Mouse (Mus musculus): ENCODE measurements around the gene Asna1. TPM values are rescaled to one million over a fixed set of nuclear protein-coding genes. Genes with fewer than 3 reads are reported as not detected.
A peak's percentile ranks its signal among the peaks of the same experiment; 100 is the strongest.

The Asna1 gene
- total RNA-seq, 1 experiment from 2014 or later, result 49.6 TPM

GRCm38 (mm10) chr8:85036718-85037365 is 11.8 kb upstream of the Asna1 start, which contains the start of gene Tnpo2:
TSS of gene Tnpo2 (plus strand) at chr8:85036915.
- peak; percentile 81 to 88 for ATAC-seq (replicated peaks in 1 of 2; ENCODE audit: insufficient read depth in 1 of 2, low FRiP score in 2 of 2, low TSS enrichment in 1 of 2, low read depth in 1 of 2, poor library complexity in 2 of 2, severe bottlenecking in 2 of 2)

DNA sequence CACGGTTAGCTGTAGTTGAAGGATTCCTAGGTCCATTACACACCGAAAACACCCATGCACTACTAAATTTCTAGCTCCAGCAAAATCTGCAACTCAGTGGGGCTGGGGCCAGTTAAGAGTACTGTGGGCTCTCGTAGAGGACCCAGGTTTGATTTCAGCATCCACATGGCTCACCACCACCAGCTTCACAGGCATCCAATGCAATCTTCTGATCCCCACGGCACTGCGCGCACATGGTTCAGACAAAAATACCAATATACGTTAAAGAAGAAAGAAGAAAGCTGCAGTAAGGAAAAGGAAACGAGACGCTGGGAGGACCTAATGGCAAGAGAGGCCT is 11.3 kb upstream of the Asna1 start:
- ATAC-seq (replicated peaks in 1 of 2; ENCODE audit: insufficient read depth in 1 of 2, low FRiP score in 2 of 2, low TSS enrichment in 1 of 2, low read depth in 1 of 2, poor library complexity in 2 of 2, severe bottlenecking in 2 of 2), result no peak; a peak in 1 of 4 replicates

- no peak for ATAC-seq (replicated peaks in 1 of 2; ENCODE audit: insufficient read depth in 1 of 2, low FRiP score in 2 of 2, low TSS enrichment in 1 of 2, low read depth in 1 of 2, poor library complexity in 2 of 2, severe bottlenecking in 2 of 2)
Measured at GRCm38 (mm10) chr8:85035728-85036310, 10.7 kb upstream of the Asna1 start.

- no peak for ATAC-seq (replicated peaks in 1 of 2; ENCODE audit: insufficient read depth in 1 of 2, low FRiP score in 2 of 2, low TSS enrichment in 1 of 2, low read depth in 1 of 2, poor library complexity in 2 of 2, severe bottlenecking in 2 of 2)
Measured at GRCm38 (mm10) chr8:85035165-85035727, 10.2 kb upstream of the Asna1 start.

- peak in 1 of 2 experiments; percentile 38; a peak in 1 of 4 replicates for ATAC-seq (replicated peaks in 1 of 2; ENCODE audit: insufficient read depth in 1 of 2, low FRiP score in 2 of 2, low TSS enrichment in 1 of 2, low read depth in 1 of 2, poor library complexity in 2 of 2, severe bottlenecking in 2 of 2)
Measured at GRCm38 (mm10) chr8:85034764-85035163, 9.7 kb upstream of the Asna1 start.

DNA sequence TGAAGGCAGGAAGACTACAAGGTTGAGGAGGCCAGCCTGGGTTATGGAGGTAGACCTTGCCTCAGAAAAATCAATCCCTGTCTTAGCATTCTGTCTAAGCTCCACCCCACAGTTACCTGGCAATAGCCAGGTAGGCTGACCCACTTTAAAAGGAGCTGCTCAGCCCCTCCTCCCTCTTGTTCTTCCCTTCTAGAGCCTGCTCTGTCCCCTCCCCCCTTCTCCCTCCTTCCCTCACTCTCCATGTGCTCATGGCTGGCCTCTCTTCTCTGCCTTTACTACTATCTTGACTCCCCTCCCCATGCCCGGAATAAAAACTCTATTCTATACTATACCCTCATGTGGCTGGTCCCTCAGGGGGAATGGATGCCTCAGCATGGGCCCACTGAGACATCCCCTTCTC is 8.8 kb upstream of the Asna1 start:
- no peak for ATAC-seq (replicated peaks in 1 of 2; ENCODE audit: insufficient read depth in 1 of 2, low FRiP score in 2 of 2, low TSS enrichment in 1 of 2, low read depth in 1 of 2, poor library complexity in 2 of 2, severe bottlenecking in 2 of 2)

DNA sequence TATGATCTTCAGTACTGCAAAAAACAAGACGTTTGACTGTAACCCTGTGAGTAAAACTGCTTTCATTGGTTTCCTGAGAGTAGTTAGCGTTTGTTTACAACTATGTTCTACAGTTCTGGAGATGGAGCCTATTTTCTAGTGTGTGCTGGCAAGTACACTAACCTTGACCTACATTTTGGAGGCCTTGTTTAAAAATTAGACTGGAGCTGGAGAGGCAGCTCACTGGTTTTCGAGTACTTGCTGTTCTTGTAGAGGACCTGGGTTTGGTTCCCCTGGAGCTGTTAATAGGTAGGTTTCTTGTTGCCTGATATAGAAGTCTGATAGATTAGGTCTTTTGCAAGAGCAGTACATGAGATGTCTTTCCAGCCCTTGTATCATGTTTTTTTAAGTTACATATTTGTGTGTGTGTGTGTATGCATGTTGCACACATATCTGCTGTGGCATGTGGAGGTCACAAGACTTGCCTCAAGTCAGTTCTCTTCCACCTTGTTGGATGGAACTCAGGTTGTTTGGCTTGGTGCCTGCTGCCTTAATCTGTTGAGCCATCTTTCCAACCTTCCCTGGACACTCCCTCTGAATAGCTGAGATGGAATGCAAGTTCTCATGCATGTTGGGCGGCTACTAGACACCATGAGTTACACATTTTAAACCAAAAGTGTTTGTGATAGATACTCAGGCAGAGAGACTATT is 7.7 kb upstream of the Asna1 start:
- ATAC-seq (replicated peaks in 1 of 2; ENCODE audit: insufficient read depth in 1 of 2, low FRiP score in 2 of 2, low TSS enrichment in 1 of 2, low read depth in 1 of 2, poor library complexity in 2 of 2, severe bottlenecking in 2 of 2), result no peak

DNA sequence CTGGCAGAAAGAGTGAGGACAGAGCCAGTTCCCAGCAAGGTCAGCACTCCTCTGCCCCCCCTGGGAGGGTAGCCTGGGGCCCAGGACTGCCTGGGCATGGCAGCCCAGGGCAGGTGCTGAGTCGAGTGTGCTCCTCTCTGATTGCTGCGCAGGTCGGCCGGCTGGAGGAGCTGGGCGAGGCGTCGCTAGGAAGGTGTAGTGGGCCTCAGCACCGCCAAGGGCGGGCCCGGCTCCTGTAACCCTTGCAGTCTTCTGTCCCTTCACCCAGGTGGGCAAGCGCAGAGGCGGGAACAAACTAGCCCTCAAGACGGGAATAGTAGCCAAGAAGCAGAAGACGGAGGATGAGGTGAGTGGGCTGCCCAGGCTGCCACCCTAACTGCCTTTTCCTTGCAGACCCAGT is 4.2 kb upstream of the Asna1 start:
- ATAC-seq (replicated peaks in 1 of 2; ENCODE audit: insufficient read depth in 1 of 2, low FRiP score in 2 of 2, low TSS enrichment in 1 of 2, low read depth in 1 of 2, poor library complexity in 2 of 2, severe bottlenecking in 2 of 2), result no peak

DNA sequence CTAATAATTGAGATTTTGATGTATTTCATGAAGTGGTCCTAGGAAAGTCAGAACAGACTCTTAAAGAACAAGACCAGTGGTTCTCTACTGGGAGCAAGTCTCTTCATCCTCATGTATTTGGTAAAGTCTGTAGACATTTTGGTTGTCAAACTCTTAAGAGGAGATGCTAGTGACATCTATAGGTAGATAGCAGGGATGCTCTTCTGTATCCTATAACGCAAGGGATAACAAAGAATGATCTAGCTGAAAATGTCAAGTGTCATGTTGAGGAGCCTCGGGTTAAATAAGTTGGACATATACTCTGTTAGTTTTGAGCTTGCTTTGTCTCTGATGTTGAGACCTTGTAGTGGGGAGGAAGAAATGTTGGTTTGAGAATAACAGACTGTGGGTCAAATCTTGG is 2.8 kb upstream of the Asna1 start:
- no peak for ATAC-seq (replicated peaks in 1 of 2; ENCODE audit: insufficient read depth in 1 of 2, low FRiP score in 2 of 2, low TSS enrichment in 1 of 2, low read depth in 1 of 2, poor library complexity in 2 of 2, severe bottlenecking in 2 of 2)

GRCm38 (mm10) chr8:85027516-85027855 is 2.4 kb upstream of the Asna1 start:
- ATAC-seq (replicated peaks in 1 of 2; ENCODE audit: insufficient read depth in 1 of 2, low FRiP score in 2 of 2, low TSS enrichment in 1 of 2, low read depth in 1 of 2, poor library complexity in 2 of 2, severe bottlenecking in 2 of 2), result no peak

DNA sequence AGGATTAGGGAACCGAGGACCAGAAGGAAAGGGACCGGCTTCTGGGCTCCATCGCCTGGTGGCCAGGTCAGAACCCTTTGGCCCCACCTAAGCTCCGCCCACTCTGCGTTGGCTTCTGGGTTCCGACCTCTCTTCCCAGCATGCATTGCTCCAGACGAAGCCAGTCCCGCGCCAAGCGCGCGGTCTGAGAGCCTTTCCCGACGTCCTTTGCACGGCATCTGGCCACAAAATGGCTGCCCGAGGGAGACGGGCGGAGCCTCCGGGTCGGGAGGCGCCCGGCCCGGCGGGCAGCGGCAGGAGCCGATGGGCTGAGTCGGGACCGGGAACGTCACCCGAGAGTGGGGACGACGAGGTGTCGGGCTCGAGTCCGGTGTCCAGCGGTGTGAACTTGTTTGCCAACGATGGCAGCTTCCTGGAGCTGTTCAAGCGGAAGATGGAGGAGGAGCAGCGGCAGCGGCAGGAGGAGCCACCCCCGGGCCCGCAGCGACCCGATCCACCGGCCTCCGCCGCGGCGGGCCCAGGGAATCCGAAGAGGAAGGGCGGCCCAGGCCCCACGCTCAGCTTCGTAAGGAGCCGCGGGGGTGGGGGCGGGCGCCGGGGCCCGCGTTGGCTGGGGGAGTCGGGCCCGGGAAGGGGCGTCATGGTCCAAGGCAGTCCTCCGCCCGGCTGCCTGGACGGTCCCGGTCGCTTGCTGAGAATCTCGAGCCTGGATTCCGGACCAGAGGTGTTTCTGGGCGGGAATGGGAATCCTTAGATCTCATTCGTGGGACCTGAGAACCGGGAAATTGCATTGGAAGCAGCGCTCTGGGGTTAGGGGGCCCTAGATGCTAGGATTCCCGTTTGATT is 1.8 kb upstream of the Asna1 start, which contains the start of gene Trir:
Gene Trir (plus strand): TSS at position 154 of the 846 bp plus-strand sequence.
- peak; percentile 83 to 85 for ATAC-seq (replicated peaks in 1 of 2; ENCODE audit: insufficient read depth in 1 of 2, low FRiP score in 2 of 2, low TSS enrichment in 1 of 2, low read depth in 1 of 2, poor library complexity in 2 of 2, severe bottlenecking in 2 of 2)

- ATAC-seq (replicated peaks in 1 of 2; ENCODE audit: insufficient read depth in 1 of 2, low FRiP score in 2 of 2, low TSS enrichment in 1 of 2, low read depth in 1 of 2, poor library complexity in 2 of 2, severe bottlenecking in 2 of 2), result no peak
Measured at GRCm38 (mm10) chr8:85023846-85024245, 1.2 kb downstream of the Asna1 start.

DNA sequence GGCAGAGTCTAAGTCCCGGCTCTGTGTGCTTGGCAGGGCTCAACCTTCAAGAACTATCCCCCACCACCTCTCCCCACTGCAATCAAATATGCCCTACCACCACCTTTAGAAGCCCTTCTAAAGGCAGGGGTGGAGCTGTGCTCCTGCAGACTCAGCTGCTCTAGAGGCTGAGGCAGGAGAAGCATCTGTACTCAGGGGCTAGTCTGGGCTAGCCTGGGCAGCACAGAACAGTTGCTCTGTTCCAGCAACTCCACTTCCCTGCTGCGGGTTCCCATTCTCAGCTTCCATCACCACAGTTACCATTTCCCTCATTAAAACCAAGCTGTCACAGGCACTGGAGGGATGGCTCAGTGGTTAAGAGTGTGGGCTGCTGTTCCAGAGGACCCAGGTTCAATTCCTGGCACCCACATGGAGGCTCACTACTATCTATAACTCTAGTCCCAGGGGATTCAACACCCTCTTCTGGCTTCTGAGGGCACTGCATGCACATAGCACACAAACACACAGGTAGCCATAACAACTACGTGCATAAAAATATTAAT is 3.5 kb downstream of the Asna1 start:
- no peak for ATAC-seq (replicated peaks in 1 of 2; ENCODE audit: insufficient read depth in 1 of 2, low FRiP score in 2 of 2, low TSS enrichment in 1 of 2, low read depth in 1 of 2, poor library complexity in 2 of 2, severe bottlenecking in 2 of 2)

DNA sequence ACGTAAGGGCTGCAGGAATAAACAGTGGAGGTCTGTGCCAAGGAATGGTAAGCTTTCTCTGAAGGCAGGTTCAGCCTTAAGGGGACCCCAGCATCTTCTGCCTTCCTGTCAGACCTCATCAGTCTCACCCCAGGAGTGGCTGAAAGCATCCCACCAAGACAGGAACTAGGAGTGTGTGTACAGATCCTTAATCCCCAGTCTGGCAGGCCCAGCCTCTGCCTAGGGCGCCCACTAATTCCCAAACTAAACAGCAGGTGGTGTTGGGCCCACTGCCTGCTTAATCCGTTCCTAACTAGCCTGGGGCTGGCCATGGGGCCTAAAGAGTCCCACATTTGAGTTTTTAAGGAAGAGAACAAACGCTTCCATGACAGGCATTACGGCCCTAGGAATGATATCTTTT is 7.9 kb downstream of the Asna1 start:
- ATAC-seq (replicated peaks in 1 of 2; ENCODE audit: insufficient read depth in 1 of 2, low FRiP score in 2 of 2, low TSS enrichment in 1 of 2, low read depth in 1 of 2, poor library complexity in 2 of 2, severe bottlenecking in 2 of 2), result no peak

- ATAC-seq (replicated peaks in 1 of 2; ENCODE audit: insufficient read depth in 1 of 2, low FRiP score in 2 of 2, low TSS enrichment in 1 of 2, low read depth in 1 of 2, poor library complexity in 2 of 2, severe bottlenecking in 2 of 2), result no peak
Measured at GRCm38 (mm10) chr8:85016724-85017123, 8.4 kb downstream of the Asna1 start.

DNA sequence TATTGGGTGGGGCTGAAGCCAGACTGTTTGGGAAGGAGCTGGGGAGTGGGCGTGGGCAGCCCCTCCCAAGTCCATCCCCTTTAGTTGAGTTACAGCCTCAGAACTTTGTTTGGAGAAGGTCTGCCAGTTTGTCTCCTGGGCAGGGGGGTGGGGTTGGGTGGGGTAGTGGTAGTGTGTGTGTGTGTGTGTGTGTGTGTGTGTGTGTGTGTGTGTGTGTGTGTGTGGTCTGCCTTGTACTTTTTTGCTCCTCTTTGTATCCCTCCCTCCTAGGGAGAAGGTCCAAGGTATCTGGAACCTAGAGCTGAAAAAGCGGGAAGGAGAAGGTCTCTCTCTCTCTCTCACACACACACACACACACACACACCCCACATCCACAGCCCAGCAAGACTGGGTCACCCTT is 10.7 kb downstream of the Asna1 start, which contains the start of gene Best2:
Gene Best2 (minus strand): TSS at position 101 of the 400 bp plus-strand sequence.
- no peak for ATAC-seq (replicated peaks in 1 of 2; ENCODE audit: insufficient read depth in 1 of 2, low FRiP score in 2 of 2, low TSS enrichment in 1 of 2, low read depth in 1 of 2, poor library complexity in 2 of 2, severe bottlenecking in 2 of 2)

DNA sequence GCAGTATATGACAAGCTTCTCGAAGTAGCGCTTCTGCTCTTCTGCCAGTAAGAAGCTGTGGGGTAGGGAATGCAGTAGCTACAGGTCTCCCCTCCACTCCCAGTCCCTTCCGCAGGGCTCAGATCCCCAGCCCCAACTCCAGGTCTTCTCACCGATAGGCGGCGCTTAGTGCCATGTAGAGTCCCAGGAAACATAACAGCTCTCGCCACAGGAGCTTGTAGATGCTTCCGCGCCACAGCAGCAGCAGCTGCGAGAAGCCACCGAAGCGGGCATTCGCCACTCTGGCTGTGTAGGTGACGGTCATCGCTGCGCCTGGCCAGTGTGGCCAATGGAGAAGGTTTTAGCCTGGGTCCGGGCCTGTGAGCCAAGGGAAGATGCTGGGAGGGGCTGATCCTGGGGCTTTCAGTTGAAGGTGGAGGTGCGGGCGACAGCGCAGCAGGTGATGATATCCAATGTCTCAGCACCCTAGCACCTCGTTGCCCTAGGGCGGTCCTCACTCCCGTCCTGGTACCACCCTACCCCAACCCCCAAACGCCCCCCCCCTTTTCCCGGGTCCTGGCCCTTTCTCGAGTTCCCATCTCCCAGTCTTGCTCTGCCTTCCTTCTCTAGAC is 11.7 kb downstream of the Asna1 start:
- peak; percentile 73 to 79 for ATAC-seq (replicated peaks in 1 of 2; ENCODE audit: insufficient read depth in 1 of 2, low FRiP score in 2 of 2, low TSS enrichment in 1 of 2, low read depth in 1 of 2, poor library complexity in 2 of 2, severe bottlenecking in 2 of 2)
